Mouse (Mus musculus): ENCODE results near the gene Pth2.

- no peak for TF ChIP-seq CTCF (conservative IDR thresholded peaks at IDR 0.05; ENCODE audit: low read length)
- TF ChIP-seq NANOG (IDR thresholded peaks at IDR 0.05; ENCODE audit: borderline replicate concordance, low read length): no peak
- no peak for TF ChIP-seq POU5F1 (IDR thresholded peaks at IDR 0.05; ENCODE audit: borderline replicate concordance, low read length)
Measured at GRCm38 (mm10) chr7:45179469-45179868, 1.3 kb upstream of the Pth2 start, which contains the start of gene Gfy.
